Mouse (Mus musculus): ENCODE measurements around the gene Agpat1. TPM values are rescaled to one million over a fixed set of nuclear protein-coding genes. Genes with fewer than 3 reads are reported as not detected.

Agpat1 gene
- polyA plus RNA-seq, 1 experiment, result 891 TPM

DNA sequence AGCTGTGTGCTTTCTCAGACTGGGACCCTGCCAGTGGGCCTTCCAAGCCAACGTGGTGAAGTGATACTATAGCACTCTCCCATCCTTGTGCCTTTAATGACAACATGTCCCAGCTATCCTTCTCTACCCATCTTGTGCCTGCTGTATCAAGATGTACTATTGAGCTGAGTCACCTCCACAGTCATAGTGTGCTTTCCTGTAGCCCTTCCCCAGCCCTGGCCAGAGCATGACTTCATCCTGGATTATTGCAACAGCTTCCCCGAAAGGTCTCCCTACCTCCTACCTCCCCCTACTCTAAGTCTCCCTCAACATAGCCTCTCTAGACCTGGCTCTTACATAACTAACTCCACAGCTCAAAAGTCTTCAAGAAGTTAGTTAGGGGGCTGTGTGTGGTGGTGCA is 31.6 kb downstream of the Agpat1 start:
- TF ChIP-seq CTCF (IDR thresholded peaks at IDR 0.05; ENCODE audit: control insufficient read depth, insufficient read depth, insufficient replicate concordance, low read depth, low read length) (no peak), POLR2A (IDR thresholded peaks at IDR 0.05; ENCODE audit: control insufficient read depth, low read depth, low read length) (no peak)
- no peaks in the 10 kb centered on the region for H3K36me3 ChIP-seq (ENCODE audit: control insufficient read depth, insufficient read depth, low read length)

GRCm38 (mm10) chr17:34637459-34637858 is 33.4 kb downstream of the Agpat1 start:
- H3K36me3 ChIP-seq (ENCODE audit: control insufficient read depth, insufficient read depth, low read length), result no peaks in the 10 kb centered on the region
- TF ChIP-seq CTCF (IDR thresholded peaks at IDR 0.05; ENCODE audit: control insufficient read depth, insufficient read depth, insufficient replicate concordance, low read depth, low read length), result no peak
- no peak for TF ChIP-seq POLR2A (IDR thresholded peaks at IDR 0.05; ENCODE audit: control insufficient read depth, low read depth, low read length)
- peak overlapping the region; percentile 41 for H3K4me3 ChIP-seq (ENCODE audit: control insufficient read depth, low read depth, low read length)
- H3K4me1 ChIP-seq (ENCODE audit: control insufficient read depth, insufficient read depth, low read length), result peaks cover 7% of the 10 kb centered on the region
- H3K27ac ChIP-seq (ENCODE audit: control insufficient read depth, insufficient read depth, low read depth, low read length), result no peak overlapping the region
- H3K27me3 ChIP-seq (ENCODE audit: control insufficient read depth, insufficient read depth, low read length), result no peaks in the 10 kb centered on the region

More for the DNA sequence above, 31.6 kb downstream of the Agpat1 start:
- Histone ChIP-seq H3K4me1 (ENCODE audit: control insufficient read depth, insufficient read depth, low read length) (peaks cover 21% of the 10 kb centered on the region), H3K27ac (ENCODE audit: control insufficient read depth, insufficient read depth, low read depth, low read length) (no peak overlapping the region), H3K4me3 (ENCODE audit: control insufficient read depth, low read depth, low read length) (no peak overlapping the region), H3K27me3 (ENCODE audit: control insufficient read depth, insufficient read depth, low read length) (peaks cover 3% of the 10 kb centered on the region; the same call in 1 of the 2 replicates)

GRCm38 (mm10) chr17:34639461-34640255 is 35.6 kb downstream of the Agpat1 start:
- H3K27me3 ChIP-seq (ENCODE audit: control insufficient read depth, insufficient read depth, low read length), result no peaks in the 10 kb centered on the region
- no peak overlapping the region for H3K27ac ChIP-seq (ENCODE audit: control insufficient read depth, insufficient read depth, low read depth, low read length)
- TF ChIP-seq CTCF (IDR thresholded peaks at IDR 0.05; ENCODE audit: control insufficient read depth, insufficient read depth, insufficient replicate concordance, low read depth, low read length) (no peak), POLR2A (IDR thresholded peaks at IDR 0.05; ENCODE audit: control insufficient read depth, low read depth, low read length) (no peak)
- H3K36me3 ChIP-seq (ENCODE audit: control insufficient read depth, insufficient read depth, low read length), result no peaks in the 10 kb centered on the region
- peaks cover 10% of the 10 kb centered on the region for H3K4me1 ChIP-seq (ENCODE audit: control insufficient read depth, insufficient read depth, low read length)
- no peak overlapping the region for H3K4me3 ChIP-seq (ENCODE audit: control insufficient read depth, low read depth, low read length)

GRCm38 (mm10) chr17:34640778-34641601 is 36.9 kb downstream of the Agpat1 start:
- Histone ChIP-seq H3K27me3 (ENCODE audit: control insufficient read depth, insufficient read depth, low read length) (no peaks in the 10 kb centered on the region), H3K4me1 (ENCODE audit: control insufficient read depth, insufficient read depth, low read length) (peaks cover 15% of the 10 kb centered on the region), H3K4me3 (ENCODE audit: control insufficient read depth, low read depth, low read length) (no peak overlapping the region), H3K36me3 (ENCODE audit: control insufficient read depth, insufficient read depth, low read length) (no peaks in the 10 kb centered on the region), H3K27ac (ENCODE audit: control insufficient read depth, insufficient read depth, low read depth, low read length) (no peak overlapping the region)
- no peak for TF ChIP-seq POLR2A (IDR thresholded peaks at IDR 0.05; ENCODE audit: control insufficient read depth, low read depth, low read length)
- no peak for TF ChIP-seq CTCF (IDR thresholded peaks at IDR 0.05; ENCODE audit: control insufficient read depth, insufficient read depth, insufficient replicate concordance, low read depth, low read length)

DNA sequence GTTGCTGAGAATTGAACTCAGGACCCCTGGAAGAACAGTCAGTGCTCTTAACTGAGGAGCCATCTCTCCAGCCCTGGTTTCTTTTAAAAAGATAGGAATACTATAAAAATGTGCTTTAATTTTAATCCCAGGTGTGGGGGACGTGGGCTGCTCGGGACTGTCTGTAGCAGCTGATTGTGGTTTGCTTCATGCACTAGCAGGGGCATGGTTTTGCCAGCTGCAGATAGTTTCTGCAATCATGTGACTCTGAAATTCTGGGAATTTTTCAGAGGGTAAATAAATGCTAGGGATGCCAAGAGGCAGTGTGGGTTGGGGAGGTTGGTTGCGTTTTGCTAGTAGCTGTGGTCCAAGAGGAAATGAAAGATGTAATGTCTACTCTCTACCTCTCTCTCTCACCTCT is 37.9 kb downstream of the Agpat1 start:
- no peak overlapping the region for H3K27ac ChIP-seq (ENCODE audit: control insufficient read depth, insufficient read depth, low read depth, low read length)
- no peak for TF ChIP-seq CTCF (IDR thresholded peaks at IDR 0.05; ENCODE audit: control insufficient read depth, insufficient read depth, insufficient replicate concordance, low read depth, low read length)
- no peak for TF ChIP-seq POLR2A (IDR thresholded peaks at IDR 0.05; ENCODE audit: control insufficient read depth, low read depth, low read length)
- H3K4me1 ChIP-seq (ENCODE audit: control insufficient read depth, insufficient read depth, low read length), result peaks cover 20% of the 10 kb centered on the region
- no peaks in the 10 kb centered on the region for H3K36me3 ChIP-seq (ENCODE audit: control insufficient read depth, insufficient read depth, low read length)
- no peaks in the 10 kb centered on the region for H3K27me3 ChIP-seq (ENCODE audit: control insufficient read depth, insufficient read depth, low read length)
- H3K4me3 ChIP-seq (ENCODE audit: control insufficient read depth, low read depth, low read length), result no peak overlapping the region

DNA sequence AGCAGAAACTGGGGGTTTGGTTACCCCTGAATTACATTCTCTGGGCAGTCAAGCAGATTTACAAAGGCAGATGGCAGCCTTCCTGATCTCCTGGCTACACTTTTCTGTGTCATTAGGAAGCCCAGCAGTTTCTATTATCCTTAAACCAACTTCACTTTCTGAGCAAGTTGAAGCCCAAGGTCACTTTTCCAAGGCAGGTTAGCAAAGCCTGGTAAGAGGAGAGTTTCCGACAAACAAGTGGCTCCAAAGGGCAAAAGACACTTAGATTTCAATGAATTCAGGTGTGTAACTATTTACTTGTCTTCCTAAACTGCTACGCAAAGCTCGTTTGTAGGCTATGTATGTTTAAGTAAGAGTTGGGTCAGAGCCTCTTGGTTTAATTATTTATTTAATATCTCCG is 39.3 kb downstream of the Agpat1 start:
- TF ChIP-seq CTCF (IDR thresholded peaks at IDR 0.05; ENCODE audit: control insufficient read depth, insufficient read depth, insufficient replicate concordance, low read depth, low read length), result no peak
- TF ChIP-seq POLR2A (IDR thresholded peaks at IDR 0.05; ENCODE audit: control insufficient read depth, low read depth, low read length), result no peak
- no peak overlapping the region for H3K4me3 ChIP-seq (ENCODE audit: control insufficient read depth, low read depth, low read length)
- peaks cover 21% of the 10 kb centered on the region for H3K4me1 ChIP-seq (ENCODE audit: control insufficient read depth, insufficient read depth, low read length)
- no peaks in the 10 kb centered on the region for H3K27me3 ChIP-seq (ENCODE audit: control insufficient read depth, insufficient read depth, low read length)
- no peak overlapping the region for H3K27ac ChIP-seq (ENCODE audit: control insufficient read depth, insufficient read depth, low read depth, low read length)
- H3K36me3 ChIP-seq (ENCODE audit: control insufficient read depth, insufficient read depth, low read length), result no peaks in the 10 kb centered on the region

- peak overlapping the region; percentile 72 for H3K27ac ChIP-seq (ENCODE audit: control insufficient read depth, insufficient read depth, low read depth, low read length)
- H3K27me3 ChIP-seq (ENCODE audit: control insufficient read depth, insufficient read depth, low read length), result no peaks in the 10 kb centered on the region
- peak overlapping the region; percentile 95 for H3K4me3 ChIP-seq (ENCODE audit: control insufficient read depth, low read depth, low read length)
- H3K36me3 ChIP-seq (ENCODE audit: control insufficient read depth, insufficient read depth, low read length), result no peaks in the 10 kb centered on the region
- TF ChIP-seq CTCF (IDR thresholded peaks at IDR 0.05; ENCODE audit: control insufficient read depth, insufficient read depth, insufficient replicate concordance, low read depth, low read length) (no peak), POLR2A (IDR thresholded peaks at IDR 0.05; ENCODE audit: control insufficient read depth, low read depth, low read length) (no peak; the same call in 1 of the 2 replicates)
- H3K4me1 ChIP-seq (ENCODE audit: control insufficient read depth, insufficient read depth, low read length), result peaks cover 21% of the 10 kb centered on the region
Measured at GRCm38 (mm10) chr17:34643944-34644343, 39.9 kb downstream of the Agpat1 start.
